Mouse (Mus musculus) urinary bladder, adult 2 months (tissue): ENCODE results near the gene Fam19a5. TPM values are rescaled to one million over a fixed set of nuclear protein-coding genes. Genes with fewer than 3 reads are reported as not detected.

Experiments used
- DNase-seq: peaks from one replicate; pipeline ENCODE4 v3.0.0; 2022; ENCODE audit warnings: low spot score
- polyA plus RNA-seq: library from polyadenylated mRNA; depleted of rRNA; stranded (reverse); fragments of >200 nt; gene quantifications from 2 replicates; pipeline ENCODE4 v1.2.3, GENCODE M21; 2012; rRNA removed

Gene Fam19a5
- 7.8 and 10.4 TPM in 2 replicates for polyA plus RNA-seq

- no peak for DNase-seq
These were observed at the start of gene Fam19a5 for GRCm38 (mm10) chr15:87543599-87544338. Gene Fam19a5 (plus strand): TSS chr15:87544299.

- DNase-seq, result no peak
These were observed 42.4 kb upstream of the Fam19a5 start for GRCm38 (mm10) chr15:87501737-87502136.

GRCm38 (mm10) chr15:87507349-87507748, 36.8 kb upstream of the Fam19a5 start:
- DNase-seq, result no peak

GRCm38 (mm10) chr15:87510886-87511285, 33.2 kb upstream of the Fam19a5 start:
- DNase-seq, result no peak

- no peak for DNase-seq
These were observed 25.9 kb upstream of the Fam19a5 start for GRCm38 (mm10) chr15:87518161-87518560.

GRCm38 (mm10) chr15:87529271-87529670, 14.8 kb upstream of the Fam19a5 start:
- DNase-seq, result no peak

GRCm38 (mm10) chr15:87541656-87542055, 2.4 kb upstream of the Fam19a5 start:
- no peak for DNase-seq

- peak; percentile 26 for DNase-seq
These were observed 466 bp downstream of the Fam19a5 start for GRCm38 (mm10) chr15:87544401-87545129.

- DNase-seq, result no peak
These were observed 1.1 kb downstream of the Fam19a5 start for GRCm38 (mm10) chr15:87545130-87545642.

GRCm38 (mm10) chr15:87545731-87546360, 1.7 kb downstream of the Fam19a5 start:
- no peak for DNase-seq

GRCm38 (mm10) chr15:87547022-87547421, 2.9 kb downstream of the Fam19a5 start:
- DNase-seq, result no peak

- DNase-seq, result no peak
These were observed 5.6 kb downstream of the Fam19a5 start for GRCm38 (mm10) chr15:87549724-87550123.

- DNase-seq, result no peak
These were observed 6.7 kb downstream of the Fam19a5 start for GRCm38 (mm10) chr15:87550756-87551155.

GRCm38 (mm10) chr15:87551556-87551955, 7.5 kb downstream of the Fam19a5 start:
- no peak for DNase-seq

GRCm38 (mm10) chr15:87555811-87556210, 11.7 kb downstream of the Fam19a5 start:
- no peak for DNase-seq

- no peak for DNase-seq
These were observed 20.2 kb downstream of the Fam19a5 start for GRCm38 (mm10) chr15:87564331-87564730.

- DNase-seq, result no peak
These were observed 22.2 kb downstream of the Fam19a5 start for GRCm38 (mm10) chr15:87566040-87566929.

GRCm38 (mm10) chr15:87570182-87570581, 26.1 kb downstream of the Fam19a5 start:
- no peak for DNase-seq

GRCm38 (mm10) chr15:87579861-87580260, 35.8 kb downstream of the Fam19a5 start:
- DNase-seq, result no peak

GRCm38 (mm10) chr15:87583921-87584621, 40.0 kb downstream of the Fam19a5 start:
- DNase-seq, result no peak

- DNase-seq, result no peak
These were observed 46.9 kb downstream of the Fam19a5 start for GRCm38 (mm10) chr15:87590975-87591374.
